Mouse (Mus musculus) frontal cortex, postnatal 14 days (tissue): ENCODE results near the gene Rps6kl1.
A peak's percentile ranks its signal among the peaks of the same experiment; 100 is the strongest.

Experiments used
- DNase-seq, 2 experiments: peaks; one replicate each; pipeline ENCODE4 v3.0.0; 2022; ENCODE audit warnings: low spot score in 2 of 2

The Rps6kl1 gene

DNA sequence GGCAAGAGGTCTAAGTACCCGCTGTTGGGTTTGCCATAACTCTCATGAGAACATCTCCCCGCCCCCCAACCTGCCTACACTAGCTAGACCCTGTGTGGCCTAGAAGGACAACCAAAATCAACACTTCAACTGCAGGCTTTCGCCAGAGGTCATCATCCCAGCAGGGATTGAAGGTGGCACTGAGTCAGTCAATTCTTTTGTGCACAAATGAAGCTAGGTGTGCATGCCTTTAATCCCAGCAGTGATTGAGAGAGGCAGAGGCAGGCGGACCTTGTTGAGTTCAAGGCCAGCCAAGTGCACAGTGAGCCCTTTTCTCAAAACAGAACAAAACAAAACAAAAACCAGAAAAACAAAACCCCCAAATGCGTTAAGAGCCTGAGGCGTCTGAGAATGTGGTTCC lies 10.0 kb downstream of the Rps6kl1 start:
- no peak for DNase-seq

DNA sequence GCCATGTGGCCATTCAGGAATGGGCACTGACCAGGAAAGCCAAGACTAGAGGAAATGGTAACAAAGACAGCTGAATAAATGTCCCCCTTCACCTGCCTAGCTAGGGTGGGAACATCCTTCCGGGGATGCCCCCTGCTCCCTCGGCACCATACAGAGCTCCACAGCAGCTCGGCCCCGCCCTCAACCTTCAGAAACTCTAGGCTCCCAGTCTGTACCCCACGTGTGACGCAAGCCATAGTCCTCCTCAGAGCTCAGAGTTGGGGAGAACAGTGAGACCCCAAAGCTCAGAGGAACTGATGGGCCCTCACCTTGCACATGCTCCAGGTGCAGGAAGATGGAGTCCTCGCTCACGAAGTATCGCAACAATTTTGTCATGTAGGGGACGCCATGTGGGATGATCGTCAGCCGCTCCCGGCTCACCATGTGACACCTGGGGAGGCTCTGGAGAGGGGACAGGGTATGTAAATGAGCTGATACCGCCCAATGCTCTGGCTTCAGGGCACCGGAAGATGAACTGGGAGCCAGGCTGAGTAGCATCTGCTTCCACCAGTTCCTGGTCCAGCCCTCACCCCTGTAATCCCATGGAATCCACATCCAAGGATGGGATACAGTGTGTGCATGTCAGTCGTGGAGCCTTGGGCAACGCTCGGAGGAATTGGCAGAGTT lies 10.9 kb downstream of the Rps6kl1 start:
- DNase-seq: no peak

DNA sequence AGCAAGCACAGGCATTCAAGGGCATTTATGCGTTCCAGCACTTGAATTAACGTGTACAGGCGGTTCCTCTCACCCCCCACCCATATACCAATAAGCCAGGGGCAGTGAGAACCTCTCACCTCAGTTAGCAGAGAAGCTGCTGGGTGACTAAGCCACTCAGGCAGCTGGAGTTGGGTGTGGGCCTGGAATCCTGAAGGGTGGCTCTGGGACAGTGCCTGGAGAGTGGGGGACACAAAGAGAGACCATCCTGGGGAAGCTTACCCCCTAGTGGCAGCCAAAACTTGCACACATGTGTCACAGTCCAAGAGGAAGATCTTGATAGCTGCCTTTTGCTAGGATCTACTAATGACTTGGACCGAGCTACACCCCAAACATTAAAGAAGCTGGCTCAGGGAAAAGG lies 14.4 kb downstream of the Rps6kl1 start:
- no peak for DNase-seq

- DNase-seq: no peak
These were observed 15.3 kb downstream of the Rps6kl1 start for GRCm38 (mm10) chr12:85135513-85136470.

GRCm38 (mm10) chr12:85134043-85134794 lies 16.8 kb downstream of the Rps6kl1 start:
- DNase-seq: no peak

DNA sequence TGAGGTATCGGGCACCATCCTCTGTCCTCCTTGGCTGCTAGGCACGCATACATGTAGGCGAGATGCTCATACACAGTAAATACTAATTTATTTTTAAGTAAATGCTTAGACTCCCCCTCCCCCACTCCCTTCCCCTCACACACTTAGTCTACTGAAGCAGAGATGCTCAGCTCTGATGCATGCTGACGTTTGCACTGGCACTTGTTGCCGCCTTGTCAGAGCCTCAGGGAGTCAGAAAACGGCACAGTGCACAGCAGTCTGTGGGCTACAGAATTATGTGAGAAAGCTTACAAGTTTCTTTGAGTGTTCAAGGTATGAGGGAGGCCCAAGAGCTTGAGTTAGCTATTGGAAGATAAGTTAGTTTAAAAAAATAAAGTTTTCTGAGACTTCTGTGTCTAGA lies 19.7 kb downstream of the Rps6kl1 start:
- no peak for DNase-seq

DNA sequence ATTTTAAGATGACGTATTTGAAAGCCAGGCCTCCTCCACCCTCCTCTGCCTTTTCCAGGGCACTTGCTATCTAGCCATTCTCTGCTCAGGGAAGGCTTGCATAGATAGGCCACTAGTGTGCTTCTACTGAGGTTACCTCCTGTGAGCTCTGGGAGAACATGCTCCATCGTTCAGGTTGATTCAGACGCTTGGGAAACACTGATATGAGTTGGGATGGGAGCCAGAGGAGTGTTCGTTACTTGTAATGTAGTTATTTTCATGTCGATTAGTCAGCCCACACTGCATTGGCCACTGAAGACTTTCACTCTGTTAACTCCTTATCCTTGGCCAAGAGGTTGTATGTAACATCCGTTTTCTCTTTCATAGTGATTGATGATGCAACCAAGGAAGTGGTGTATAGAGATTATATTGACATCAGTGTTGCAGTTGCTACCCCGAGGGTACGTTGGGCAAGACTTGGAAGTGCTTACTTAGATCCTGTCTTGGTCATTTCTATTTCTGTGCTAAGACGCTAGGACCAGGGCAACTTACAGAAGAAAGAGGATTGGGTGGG lies 21.6 kb downstream of the Rps6kl1 start:
- DNase-seq: no peak

DNA sequence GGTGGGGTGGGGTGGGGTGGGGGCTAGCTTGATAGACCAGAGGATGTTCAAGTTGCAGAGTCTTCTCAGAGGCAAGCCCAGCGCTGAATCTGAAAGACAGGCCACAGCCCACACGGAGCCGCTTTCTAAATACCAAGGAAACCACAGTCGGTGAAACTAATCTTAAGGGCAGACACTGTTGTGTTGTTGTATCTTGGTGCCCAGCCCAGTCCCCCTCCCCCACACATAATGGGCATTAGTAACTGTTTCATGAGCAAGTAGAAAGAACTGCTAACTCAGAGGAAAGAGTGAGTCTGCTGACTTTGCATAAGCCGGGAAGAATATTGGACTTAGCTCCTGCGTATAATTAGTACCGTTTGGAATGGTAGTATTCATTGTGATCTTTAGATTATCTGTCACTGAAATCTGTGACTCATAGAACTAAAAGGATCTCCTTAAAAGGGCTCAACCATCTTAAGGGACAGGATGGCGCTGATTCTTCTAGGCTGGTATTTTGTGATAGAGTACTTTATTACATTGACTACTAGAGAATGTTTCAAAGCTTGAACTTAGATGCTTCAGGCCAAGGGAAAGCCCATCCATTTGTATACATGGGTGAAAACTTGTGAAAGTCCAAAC lies 24.0 kb downstream of the Rps6kl1 start:
- DNase-seq: no peak

DNA sequence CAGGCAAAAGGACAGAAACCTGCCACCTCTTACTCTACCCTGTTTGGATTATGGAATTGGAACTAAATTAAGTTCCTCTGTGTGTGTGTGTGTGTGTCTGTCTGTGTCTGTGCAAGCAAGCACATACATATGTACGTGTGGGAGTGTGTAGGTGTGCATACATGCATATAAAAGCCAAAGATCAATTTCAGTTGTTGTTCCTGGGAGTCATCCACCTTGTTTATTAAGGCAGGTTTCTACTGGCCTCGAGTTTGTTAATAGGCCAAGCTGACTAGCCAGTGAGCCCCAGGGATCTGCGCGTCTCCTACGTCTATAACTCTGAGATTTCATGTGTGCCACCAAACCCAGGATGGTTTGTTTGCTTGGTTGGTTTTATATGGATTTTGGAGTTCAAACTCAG lies 26.3 kb downstream of the Rps6kl1 start:
- DNase-seq: no peak

DNA sequence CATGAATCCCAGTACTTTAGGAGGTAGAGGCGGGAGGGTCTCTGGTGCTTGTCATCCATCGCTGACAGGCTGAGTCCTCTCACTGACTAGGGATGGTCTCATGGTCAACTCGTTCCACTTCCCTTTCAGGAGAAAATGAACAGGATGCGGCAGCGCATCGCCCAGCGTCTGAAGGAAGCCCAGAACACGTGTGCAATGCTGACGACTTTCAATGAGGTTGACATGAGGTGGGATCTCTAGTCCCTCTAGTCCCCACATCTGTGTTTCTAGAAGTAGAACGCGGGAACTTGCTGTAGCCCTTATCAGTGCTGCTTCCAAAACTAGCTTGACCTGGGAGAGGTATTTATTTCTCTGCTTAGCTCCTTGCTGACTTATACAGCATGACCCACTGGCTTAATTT lies 27.4 kb downstream of the Rps6kl1 start:
- DNase-seq: no peak

DNA sequence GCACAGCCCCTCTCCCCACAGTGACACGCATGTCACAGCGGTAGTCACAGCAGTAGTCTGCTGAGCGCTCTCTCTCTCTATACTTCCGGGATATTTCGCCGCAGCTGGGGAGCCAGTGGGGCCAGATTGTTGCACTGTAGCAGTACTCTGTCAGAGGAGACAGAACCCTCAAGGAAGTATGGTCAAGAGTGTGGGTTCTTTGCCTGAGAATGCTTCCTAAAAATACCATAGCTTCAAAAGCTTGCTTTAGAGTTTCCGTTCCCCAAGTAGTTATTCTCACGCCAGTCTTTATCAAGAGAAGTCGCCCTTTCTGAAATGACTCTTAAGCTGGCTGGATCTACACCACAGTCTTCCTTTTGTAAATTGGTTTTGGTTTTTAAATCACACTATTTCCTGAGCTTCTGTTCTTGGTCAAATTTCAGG lies 27.9 kb downstream of the Rps6kl1 start:
- no peak for DNase-seq

DNA sequence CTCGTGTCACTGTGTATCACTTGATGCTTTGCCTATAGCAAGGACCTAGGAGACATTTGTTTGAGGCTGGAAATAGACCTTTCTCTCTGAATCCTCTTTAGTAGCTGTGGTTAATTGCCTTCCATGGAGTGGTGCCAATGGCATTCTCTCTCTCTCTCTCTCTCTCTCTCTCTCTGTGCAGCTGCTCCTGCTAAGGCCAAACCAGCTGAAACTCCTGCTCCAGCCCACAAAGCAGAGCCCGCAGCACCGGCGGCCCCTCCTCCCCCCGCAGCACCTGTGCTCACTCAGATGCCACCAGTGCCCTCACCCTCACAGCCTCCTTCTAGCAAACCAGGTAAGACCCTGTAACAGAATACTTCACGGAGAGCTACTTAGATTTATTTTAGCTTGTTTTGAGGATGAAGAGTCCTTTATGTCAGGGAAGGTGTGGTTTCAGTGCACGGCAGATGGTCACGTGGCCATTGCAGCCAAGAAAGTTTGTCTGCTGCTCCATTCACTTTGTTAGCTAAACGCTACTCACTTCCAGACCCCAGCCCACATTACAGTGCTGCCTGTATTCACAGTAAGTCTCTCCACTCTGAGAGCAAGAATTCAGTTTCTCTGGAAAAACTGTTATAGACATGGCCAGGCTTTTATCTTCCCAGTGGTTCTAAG lies 29.1 kb downstream of the Rps6kl1 start:
- DNase-seq: no peak

DNA sequence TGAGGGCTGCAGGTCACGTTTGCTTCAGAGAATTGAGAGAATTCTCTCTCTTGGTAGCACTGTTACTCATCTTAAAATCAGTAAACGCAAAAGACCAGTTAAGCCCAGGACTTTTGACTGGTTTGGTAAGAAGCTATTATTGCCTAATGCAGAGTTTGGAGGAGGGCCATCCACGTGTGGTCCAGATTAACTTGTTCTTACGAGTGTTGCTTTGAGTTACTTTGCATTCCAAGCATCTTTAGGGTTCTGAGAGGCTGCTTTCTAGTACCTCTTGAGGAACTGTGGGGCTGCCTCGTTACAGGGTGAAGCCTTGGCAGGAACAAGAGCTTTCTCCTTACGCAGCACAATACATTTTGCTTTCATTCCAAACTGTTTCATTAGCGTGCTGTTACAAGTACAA lies 35.4 kb downstream of the Rps6kl1 start:
- no peak for DNase-seq

DNA sequence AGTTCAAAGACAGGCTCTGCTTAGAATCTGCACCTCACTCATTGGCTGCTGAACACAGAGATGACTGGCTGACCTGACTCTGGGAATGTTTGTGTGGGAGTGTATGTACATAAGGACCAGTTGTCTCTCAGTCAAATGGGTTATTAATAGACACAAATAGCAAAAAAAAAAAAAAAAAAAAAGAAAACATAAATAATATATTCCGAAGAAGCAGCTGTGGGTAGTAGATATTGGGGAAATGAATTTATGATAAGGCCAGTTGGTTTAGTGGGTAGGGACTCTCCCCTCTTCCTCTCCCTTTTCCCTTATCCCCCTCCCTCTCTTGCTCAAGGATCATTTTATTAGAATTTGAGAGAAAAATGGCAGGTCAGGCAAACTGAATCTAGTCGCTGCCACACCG lies 37.1 kb downstream of the Rps6kl1 start:
- no peak for DNase-seq

GRCm38 (mm10) chr12:85113337-85113736 lies 37.7 kb downstream of the Rps6kl1 start:
- no peak for DNase-seq

- no peak for DNase-seq
These were observed 38.4 kb downstream of the Rps6kl1 start for GRCm38 (mm10) chr12:85112550-85113251.

GRCm38 (mm10) chr12:85110698-85111592 lies 40.1 kb downstream of the Rps6kl1 start, which contains the start of the genes Prox2 and Dlst:
Gene Prox2, minus strand, starts transcription at chr12:85110759.
Gene Dlst, plus strand, starts transcription at chr12:85110833.
- peak; percentile 72 to 84 for DNase-seq

DNA sequence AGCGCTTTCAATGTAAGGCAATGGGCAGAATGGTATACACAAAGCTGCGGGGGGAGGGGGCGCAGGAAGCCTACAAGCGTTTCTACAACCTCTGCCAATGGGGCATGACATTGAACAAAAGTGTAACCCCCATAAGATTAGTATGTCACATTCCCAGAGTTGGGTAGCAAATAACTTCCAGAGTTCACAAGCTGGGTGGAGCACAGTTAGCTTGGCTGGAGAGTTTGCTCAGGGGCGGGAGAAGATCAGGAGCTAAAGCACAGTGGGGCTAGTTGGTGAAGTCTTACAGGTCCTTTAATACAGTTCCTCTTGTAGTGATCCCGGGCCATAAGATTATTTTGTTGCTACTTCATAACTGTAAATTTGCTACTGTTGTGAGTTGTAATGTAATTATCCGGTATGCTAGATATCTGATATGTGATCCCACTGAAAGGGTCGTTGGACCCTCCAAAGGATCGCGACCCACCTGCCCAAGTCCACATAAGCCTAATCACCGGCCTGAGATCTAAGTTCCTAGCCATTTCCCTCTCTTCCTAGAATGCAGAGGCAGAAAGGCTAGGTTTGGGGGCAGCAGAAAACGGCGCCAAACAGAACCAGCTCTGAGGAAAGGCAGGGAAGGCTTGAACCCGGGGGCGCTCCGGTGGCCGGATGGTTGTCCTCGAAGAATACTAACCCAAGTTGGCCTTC lies 40.9 kb downstream of the Rps6kl1 start:
- no peak for DNase-seq

- no peak for DNase-seq
These were observed 41.6 kb downstream of the Rps6kl1 start for GRCm38 (mm10) chr12:85109426-85109825.
